In genomic region chr16:77535021-77535420, GRCm38 (mm10) we compare ENCODE assay signal across 9 mouse cellular contexts.
A peak's percentile ranks its signal among the peaks of the same experiment; 100 is the strongest.
DNase-seq lines count a peak whose midpoint lies in the region; ATAC-seq and TF ChIP-seq lines count a peak whose summit lies in the region.
"Had no signal": no experiment of that assay in that cellular context is flagged by ENCODE, and none has a peak within 500 bp of the region (broad histone marks: within the 10 kb centered on the region; RNA-seq: fewer than 3 reads in every experiment).

No protein-coding gene starts in this region.

- no peak for TF ChIP-seq POLR2A in liver, adult 2 months (IDR thresholded peaks at IDR 0.05; ENCODE audit: extremely low read depth, insufficient read depth, low read length)

- peak; percentile 47 for DNase-seq in cerebellum, adult 9-10 months
- no peak for DNase-seq in cerebellum, postnatal 36 days
- DNase-seq in liver, adult 2 months (ENCODE audit: extremely low read depth, low read depth, low spot score) = peak; percentile 40
- DNase-seq in liver = no peak
- DNase-seq in embryo, embryonic 11.5 days (ENCODE audit: low read depth, low spot score) = peak; percentile 9
- DNase-seq in frontal cortex, postnatal 10 days (ENCODE audit: low spot score in 2 of 2) = no peak
- no peak for DNase-seq in gastrocnemius, adult 18-20 months (ENCODE audit: low spot score)

- no peaks in the 10 kb centered on the region for H3K9me3 ChIP-seq in neural tube, embryonic 15.5 days (replicated peaks)
- H3K9me3 ChIP-seq: lung, embryonic 15.5 days had no signal

- H3K4me3 ChIP-seq in liver, adult 2 months (ENCODE audit: insufficient read depth, low read depth, low read length) = no peak overlapping the region
- H3K4me3 ChIP-seq in neural tube, embryonic 15.5 days (replicated peaks) = no peak overlapping the region
- H3K4me3 ChIP-seq: lung, embryonic 15.5 days had no signal

- ATAC-seq in neural tube, embryonic 15.5 days (ENCODE audit: low FRiP score) = no peak

- H3K4me2 ChIP-seq in neural tube, embryonic 15.5 days = no peak overlapping the region
- H3K4me2 ChIP-seq: lung, embryonic 15.5 days had no signal

- TF ChIP-seq CTCF in liver, adult 2 months (IDR thresholded peaks at IDR 0.05; ENCODE audit: low read depth, low read length) = peak; percentile 29; the same call in 1 of the 2 replicates

- no peak overlapping the region for H3K27ac ChIP-seq in liver, adult 2 months (replicated peaks; ENCODE audit: insufficient read depth, low read depth, low read length)
- H3K27ac ChIP-seq in neural tube, embryonic 15.5 days (replicated peaks) = peak overlapping the region; percentile 71
- H3K27ac ChIP-seq: lung, embryonic 15.5 days had no signal

- no peaks in the 10 kb centered on the region; the same call in 1 of the 2 replicates for H3K79me2 ChIP-seq in liver, adult 2 months (ENCODE audit: control insufficient read depth, insufficient read depth, low read length)

- no peak overlapping the region for H3K9ac ChIP-seq in liver, adult 2 months (ENCODE audit: low read depth, low read length)
- H3K9ac ChIP-seq in neural tube, embryonic 15.5 days (replicated peaks) = no peak overlapping the region
- H3K9ac ChIP-seq: lung, embryonic 15.5 days had no signal

- H3K27me3 ChIP-seq in liver, adult 2 months (ENCODE audit: control insufficient read depth, insufficient read depth, low read length) = no peaks in the 10 kb centered on the region
- H3K27me3 ChIP-seq in neural tube, embryonic 15.5 days (replicated peaks) = no peaks in the 10 kb centered on the region
- H3K27me3 ChIP-seq: lung, embryonic 15.5 days had no signal

- no peaks in the 10 kb centered on the region for H3K36me3 ChIP-seq in liver, adult 2 months (ENCODE audit: control insufficient read depth, insufficient read depth, low read length)
- 0 out of 2 replicates have a peak, but pooled peaks cover 2% of the 10 kb centered on the region for H3K36me3 ChIP-seq in neural tube, embryonic 15.5 days
- H3K36me3 ChIP-seq: lung, embryonic 15.5 days had no signal

- whole genome bisulfite sequencing in liver, adult 2 months = 89% methylated on average over 3 of the region's 3 CpGs
- 85% methylated on average over 3 of the region's 3 CpGs for WGBS in neural tube, embryonic 15.5 days

- H3K4me1 ChIP-seq in liver, adult 2 months (ENCODE audit: control insufficient read depth, insufficient read depth, low read length) = no peaks in the 10 kb centered on the region
- peaks cover 13% of the 10 kb centered on the region; the same call in 1 of the 2 replicates for H3K4me1 ChIP-seq in neural tube, embryonic 15.5 days
- H3K4me1 ChIP-seq: lung, embryonic 15.5 days had no signal

Comparison
In these comparisons a context has a peak if more than half of its experiments do, and no peak if none do; other contexts are left out.
1. DNase-seq: peak in cerebellum, adult 9-10 months (single experiment), liver, adult 2 months (single experiment) and embryo, embryonic 11.5 days (single experiment); none in cerebellum, postnatal 36 days (0 of 2), liver (single experiment), frontal cortex, postnatal 10 days (0 of 2) and gastrocnemius, adult 18-20 months (single experiment).